Mouse (Mus musculus): ENCODE results near the gene Acat2. TPM values are rescaled to one million over a fixed set of nuclear protein-coding genes. Genes with fewer than 3 reads are reported as not detected.

Acat2 gene
- polyA plus RNA-seq, 1 experiment from 2014 or later, result 133 TPM

DNA sequence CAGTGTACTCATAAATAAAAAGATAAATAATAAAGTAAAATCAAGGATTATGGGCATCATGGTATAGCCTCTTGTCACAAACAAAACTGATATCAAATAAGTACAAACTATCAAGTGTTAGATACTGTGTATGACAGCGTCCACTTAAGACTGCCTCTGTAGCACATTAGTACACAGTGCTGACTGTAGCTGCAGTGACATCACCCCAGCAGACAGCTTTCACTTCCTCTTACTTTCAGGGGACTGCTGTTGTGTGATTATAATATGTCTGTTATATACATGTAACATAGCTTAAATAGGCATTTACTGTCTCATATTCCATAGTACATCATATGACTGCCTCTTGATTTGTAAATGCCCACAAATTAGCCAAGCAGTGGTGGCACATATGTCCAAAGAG is 39.5 kb downstream of the Acat2 start:
- Histone ChIP-seq H3K4me3 (no peak overlapping the region), H3K27ac (no peak overlapping the region), H3K4me1 (peaks cover 7% of the 10 kb centered on the region; the same call in 1 of the 2 replicates), H3K4me2 (no peak overlapping the region), H3K27me3 (no peaks in the 10 kb centered on the region), H3K36me3 (peaks cover 66% of the 10 kb centered on the region), H3K9me3 (no peaks in the 10 kb centered on the region), H3K9ac (no peak overlapping the region)
- no peak for ATAC-seq (ENCODE audit: insufficient number of reproducible peaks, low FRiP score, low TSS enrichment, low read depth)
- 92% methylated on average over 1 of the region's 1 CpGs for WGBS

DNA sequence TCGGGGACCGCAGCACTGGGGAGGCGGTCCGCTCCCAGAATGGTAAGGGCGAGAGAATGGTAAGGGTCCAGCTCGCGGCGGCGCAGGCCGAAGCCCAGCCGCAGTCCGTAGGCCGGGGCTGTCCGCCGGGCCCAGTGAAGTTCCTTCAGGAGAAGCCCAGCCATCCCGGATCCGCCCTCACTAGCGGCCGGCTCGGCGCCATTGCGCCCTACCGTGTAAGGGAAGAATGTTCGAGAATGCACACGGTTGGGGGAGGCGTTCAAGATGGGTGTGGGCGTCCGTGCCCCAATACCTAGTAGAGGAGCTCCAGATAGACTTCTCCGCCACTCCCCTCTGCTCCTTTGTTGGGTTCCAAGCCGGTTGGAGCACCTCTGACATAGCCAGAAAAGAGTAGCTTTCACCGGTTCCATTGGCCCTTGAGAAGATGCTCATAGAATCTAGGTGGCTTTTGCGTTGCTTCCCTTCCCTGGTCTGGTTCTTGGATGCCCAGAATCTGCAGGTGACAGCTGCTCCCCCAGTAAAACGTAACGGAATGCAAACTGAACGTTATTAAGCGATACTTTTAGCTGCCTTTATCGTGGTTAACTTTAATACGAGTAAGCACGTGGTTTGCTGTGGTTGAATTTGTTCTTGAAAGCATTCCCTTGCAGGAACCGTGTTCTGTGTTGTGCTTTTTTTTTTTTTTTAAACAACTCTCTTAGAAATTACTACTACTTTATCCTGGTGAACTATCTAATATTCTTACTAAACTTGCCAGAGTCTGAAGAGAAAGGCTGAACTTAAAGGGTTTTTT is 43.8 kb downstream of the Acat2 start:
- peak overlapping the region; percentile 92 for H3K27ac ChIP-seq
- no peaks in the 10 kb centered on the region for H3K27me3 ChIP-seq
- peaks cover 14% of the 10 kb centered on the region; the same call in 1 of the 2 replicates for H3K4me1 ChIP-seq
- peak overlapping the region; percentile 98 for H3K9ac ChIP-seq
- peak; percentile 40 for ATAC-seq (ENCODE audit: insufficient number of reproducible peaks, low FRiP score, low TSS enrichment, low read depth)
- H3K36me3 ChIP-seq, result peaks cover 48% of the 10 kb centered on the region
- H3K4me2 ChIP-seq, result peak overlapping the region; percentile 56
- H3K4me3 ChIP-seq, result peak overlapping the region; percentile 88
- WGBS, result under 1% methylated on average over 40 of the region's 40 CpGs
- H3K9me3 ChIP-seq, result no peaks in the 10 kb centered on the region

DNA sequence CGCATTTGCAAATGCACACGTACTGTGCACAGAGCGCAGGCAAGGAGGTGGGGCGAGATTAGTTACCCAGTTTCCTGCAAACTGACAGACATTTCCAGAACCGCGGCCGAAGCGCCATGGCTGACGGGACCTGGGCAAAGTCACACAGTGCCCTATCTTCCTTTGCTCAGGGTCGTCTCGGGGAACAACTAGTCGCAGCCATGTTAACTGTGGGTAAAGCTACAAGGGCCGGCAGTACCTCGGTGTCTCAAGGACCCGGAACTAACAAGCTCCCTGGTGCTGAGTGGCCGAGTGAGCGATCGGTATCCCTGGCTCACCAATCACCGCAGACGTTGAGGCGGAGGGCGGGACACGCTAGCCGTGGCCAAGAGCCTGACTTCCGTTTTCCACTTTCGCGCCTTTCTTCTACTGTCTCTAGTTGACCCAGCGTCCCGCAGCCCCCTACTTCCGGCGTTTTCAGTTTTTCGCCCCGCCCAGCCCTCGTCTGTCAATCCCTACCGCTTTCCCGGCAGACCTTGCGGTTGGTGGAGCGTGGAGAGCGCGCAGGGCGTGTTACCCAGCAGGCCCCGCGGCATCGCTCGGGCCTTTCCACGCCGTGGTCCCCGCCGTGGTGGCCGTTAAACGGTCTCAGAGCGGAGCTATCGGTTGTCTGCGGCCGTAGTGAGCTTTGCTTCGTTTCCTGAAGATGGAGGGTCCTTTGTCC is 44.5 kb downstream of the Acat2 start, which contains the start of gene Mrpl18:
TSS of gene Mrpl18 (minus strand) at position 465 of the 703 bp plus-strand sequence.
- H3K4me3 ChIP-seq, result peak within 1 kb of the TSS; percentile 88
- peak within 1 kb of the TSS; percentile 79 for H3K4me2 ChIP-seq
- H3K27ac ChIP-seq, result peak within 1 kb of the TSS; percentile 92
- peaks cover 49% of the 10 kb centered on the region for H3K36me3 ChIP-seq
- peak; percentile 100 for ATAC-seq (ENCODE audit: insufficient number of reproducible peaks, low FRiP score, low TSS enrichment, low read depth)
- no peaks in the 10 kb centered on the region for H3K27me3 ChIP-seq
- under 1% methylated on average over 56 of the region's 56 CpGs for WGBS
- peaks cover 14% of the 10 kb centered on the region; the same call in 1 of the 2 replicates for H3K4me1 ChIP-seq
- H3K9ac ChIP-seq, result peak within 1 kb of the TSS; percentile 98
- no peaks in the 10 kb centered on the region for H3K9me3 ChIP-seq

DNA sequence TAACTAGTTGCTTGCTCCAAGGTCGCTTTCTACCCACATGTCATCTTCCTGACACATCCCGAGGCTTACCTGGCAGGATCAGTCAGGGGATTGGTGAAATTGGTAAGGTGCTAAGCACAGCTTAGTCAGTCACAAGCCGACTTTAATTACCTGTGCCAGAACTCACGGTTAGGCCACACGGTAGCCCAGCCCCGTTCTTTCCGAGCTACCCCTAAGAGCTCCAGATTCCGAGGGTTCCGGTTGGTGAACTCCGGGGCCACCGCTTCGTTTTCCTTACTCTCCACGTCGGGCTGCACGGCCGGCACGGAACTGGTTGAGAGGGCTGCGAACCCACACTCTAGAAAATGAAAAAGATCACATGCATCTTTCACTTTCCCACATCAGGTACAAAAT is 45.1 kb downstream of the Acat2 start, which contains the start of gene Tcp1:
TSS of gene Tcp1 (plus strand) at position 214 of the 393 bp plus-strand sequence.
- no peaks in the 10 kb centered on the region for H3K27me3 ChIP-seq
- H3K4me2 ChIP-seq, result peak within 1 kb of the TSS; percentile 79
- H3K4me1 ChIP-seq, result peaks cover 14% of the 10 kb centered on the region; the same call in 1 of the 2 replicates
- peak within 1 kb of the TSS; percentile 88 for H3K4me3 ChIP-seq
- H3K36me3 ChIP-seq, result peaks cover 49% of the 10 kb centered on the region
- H3K9me3 ChIP-seq, result no peaks in the 10 kb centered on the region
- peak within 1 kb of the TSS; percentile 92 for H3K27ac ChIP-seq
- no peak for ATAC-seq (ENCODE audit: insufficient number of reproducible peaks, low FRiP score, low TSS enrichment, low read depth)
- 1% methylated on average over 18 of the region's 18 CpGs for WGBS
- peak within 1 kb of the TSS; percentile 98 for H3K9ac ChIP-seq

DNA sequence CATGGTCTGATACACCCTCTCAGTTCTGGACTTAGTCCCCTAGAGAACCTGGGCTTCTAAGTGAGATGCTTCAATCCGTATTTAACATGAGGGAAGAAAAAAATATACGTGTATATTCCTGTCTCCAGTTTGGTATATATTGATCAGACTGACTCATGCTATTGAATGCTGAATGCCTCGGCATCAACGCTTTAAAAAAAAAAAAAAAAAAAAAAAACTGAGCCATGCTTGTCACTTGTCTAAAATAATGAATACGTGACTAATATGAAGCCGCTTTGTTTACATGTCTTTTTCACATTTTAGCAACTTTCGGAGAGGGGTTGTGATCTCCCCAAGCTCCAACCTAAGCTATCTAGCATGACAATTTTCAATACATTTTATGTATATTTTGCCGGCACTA is 50.2 kb downstream of the Acat2 start:
- H3K4me2 ChIP-seq, result no peak overlapping the region
- WGBS, result 88% methylated on average over 8 of the region's 8 CpGs
- H3K9me3 ChIP-seq, result no peaks in the 10 kb centered on the region
- H3K4me1 ChIP-seq, result peaks cover 7% of the 10 kb centered on the region; the same call in 1 of the 2 replicates
- ATAC-seq (ENCODE audit: insufficient number of reproducible peaks, low FRiP score, low TSS enrichment, low read depth), result no peak
- no peak overlapping the region for H3K27ac ChIP-seq
- peaks cover 38% of the 10 kb centered on the region for H3K36me3 ChIP-seq
- no peak overlapping the region for H3K9ac ChIP-seq
- no peaks in the 10 kb centered on the region for H3K27me3 ChIP-seq
- H3K4me3 ChIP-seq, result no peak overlapping the region

DNA sequence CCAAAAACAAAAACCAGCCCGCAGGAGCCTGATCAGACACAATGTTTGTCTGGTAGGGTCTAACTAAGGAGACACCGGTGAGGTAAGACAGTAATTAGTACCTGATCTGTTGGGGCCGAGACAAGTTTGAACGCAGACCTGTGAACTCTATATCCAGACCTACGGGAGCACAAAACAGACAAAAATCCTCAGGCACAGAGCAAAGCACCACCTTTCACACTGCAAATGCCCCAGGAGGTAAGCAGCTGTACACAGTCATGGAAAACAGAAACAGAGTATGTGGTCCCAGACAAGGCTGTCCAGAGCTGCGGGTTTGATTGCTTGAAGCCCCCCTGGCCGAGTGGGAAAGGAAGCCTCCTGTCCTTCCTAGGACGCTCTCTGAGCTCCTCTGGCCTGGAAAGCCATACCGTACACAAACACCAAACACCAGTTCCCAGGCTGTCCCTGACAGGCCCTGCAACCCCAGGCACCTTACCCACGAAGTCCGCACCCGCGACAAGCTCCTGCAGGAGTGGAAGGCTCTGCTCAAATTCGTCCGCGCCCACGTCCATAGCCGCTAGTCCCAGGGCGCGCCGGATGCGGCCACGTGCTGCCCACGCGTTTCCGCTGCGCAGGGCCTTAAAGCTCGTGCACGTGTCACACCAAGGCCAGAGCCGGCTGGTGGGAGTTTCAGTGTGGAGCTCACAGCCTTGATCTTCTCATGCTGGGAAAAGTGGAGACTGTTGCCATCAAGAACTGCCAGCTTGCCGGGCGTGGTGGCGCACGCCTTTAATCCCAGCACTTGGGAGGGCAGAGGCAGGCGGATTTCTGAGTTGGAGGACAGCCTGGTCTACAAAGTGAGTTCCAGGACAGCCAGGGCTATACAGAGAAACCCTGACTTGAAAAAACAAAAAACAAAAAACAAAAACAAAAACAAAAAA is 50.9 kb downstream of the Acat2 start, which contains the start of gene Pnldc1:
TSS of gene Pnldc1 (minus strand) at position 870 of the 920 bp plus-strand sequence.
- ATAC-seq (ENCODE audit: insufficient number of reproducible peaks, low FRiP score, low TSS enrichment, low read depth), result no peak
- H3K4me1 ChIP-seq, result no peaks in the 10 kb centered on the region
- no peak within 1 kb of the TSS for H3K9ac ChIP-seq
- H3K27ac ChIP-seq, result no peak within 1 kb of the TSS
- H3K27me3 ChIP-seq, result no peaks in the 10 kb centered on the region
- H3K4me2 ChIP-seq, result no peak within 1 kb of the TSS
- no peaks in the 10 kb centered on the region for H3K9me3 ChIP-seq
- peaks cover 44% of the 10 kb centered on the region for H3K36me3 ChIP-seq
- 81% methylated on average over 35 of the region's 35 CpGs for WGBS
- H3K4me3 ChIP-seq, result no peak within 1 kb of the TSS

DNA sequence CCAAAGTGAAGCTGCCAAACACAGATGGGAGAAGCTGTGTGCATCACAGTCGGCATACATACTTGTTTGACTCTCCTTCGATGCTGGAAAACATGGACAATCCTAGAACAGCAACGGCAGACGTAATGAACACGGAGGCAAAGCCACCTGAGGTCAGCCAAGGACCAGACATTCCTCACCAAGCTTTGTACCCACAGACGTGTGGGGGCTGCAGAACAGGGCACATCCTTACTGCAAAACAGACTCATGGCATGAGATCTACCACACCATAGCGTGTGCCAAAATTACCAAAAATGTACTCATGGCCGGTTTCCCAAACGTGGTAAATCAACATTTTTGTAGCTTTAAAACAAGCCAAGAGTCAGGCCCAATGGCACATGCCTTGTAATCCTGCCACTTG is 54.1 kb downstream of the Acat2 start:
- WGBS, result 83% methylated on average over 9 of the region's 9 CpGs
- Histone ChIP-seq H3K27ac (0 out of 2 replicates have a peak overlapping the region, but pooled peaks have one; percentile 33), H3K4me3 (no peak overlapping the region), H3K4me2 (no peak overlapping the region), H3K36me3 (peaks cover 24% of the 10 kb centered on the region), H3K9me3 (no peaks in the 10 kb centered on the region), H3K27me3 (no peaks in the 10 kb centered on the region), H3K9ac (no peak overlapping the region), H3K4me1 (peaks cover 15% of the 10 kb centered on the region)
- ATAC-seq (ENCODE audit: insufficient number of reproducible peaks, low FRiP score, low TSS enrichment, low read depth), result no peak

DNA sequence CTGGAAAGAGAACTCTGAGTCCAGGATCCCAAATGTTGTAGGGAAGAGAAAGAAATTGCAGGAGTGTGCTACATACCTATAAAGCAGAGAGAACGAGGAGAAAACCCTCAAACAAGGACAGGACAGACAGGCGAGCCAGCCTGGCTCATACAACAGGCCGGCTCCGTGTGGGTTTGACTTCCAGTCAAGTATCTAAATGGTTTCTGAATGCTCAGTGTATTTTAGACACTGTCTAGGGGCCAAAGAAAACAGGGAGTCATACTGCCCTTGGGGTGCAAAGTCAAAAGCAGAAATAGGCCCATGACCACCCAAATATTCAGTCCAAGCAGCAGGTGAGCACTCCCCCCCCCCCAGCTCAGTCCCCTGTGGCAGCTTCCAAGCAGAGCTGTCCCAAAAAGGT is 54.7 kb downstream of the Acat2 start:
- Histone ChIP-seq H3K9ac (no peak overlapping the region), H3K36me3 (peaks cover 20% of the 10 kb centered on the region), H3K9me3 (no peaks in the 10 kb centered on the region), H3K27ac (peak overlapping the region; percentile 33), H3K4me2 (no peak overlapping the region), H3K4me3 (no peak overlapping the region), H3K4me1 (peaks cover 15% of the 10 kb centered on the region), H3K27me3 (no peaks in the 10 kb centered on the region)
- WGBS, result 77% methylated on average over 4 of the region's 4 CpGs
- ATAC-seq (ENCODE audit: insufficient number of reproducible peaks, low FRiP score, low TSS enrichment, low read depth), result no peak

DNA sequence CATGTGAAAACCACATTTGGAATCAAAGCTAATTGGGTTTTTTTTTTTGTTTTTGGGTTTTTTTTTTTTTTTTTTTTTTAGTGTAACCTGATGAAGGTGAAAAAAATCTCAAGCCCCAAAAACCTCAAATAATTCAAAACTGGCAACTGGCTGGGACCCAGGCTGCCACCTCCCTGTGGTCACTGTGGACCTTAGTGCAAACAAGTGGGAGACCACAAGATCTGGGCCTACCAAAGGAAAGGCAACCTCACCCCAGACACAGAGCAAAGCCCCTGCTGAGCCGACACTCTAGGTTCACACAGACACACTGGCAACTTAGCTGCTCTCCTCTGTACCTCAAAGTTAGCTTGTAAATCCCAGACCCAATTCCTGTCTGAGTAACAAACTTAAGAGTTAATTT is 56.2 kb downstream of the Acat2 start:
- Histone ChIP-seq H3K9me3 (no peaks in the 10 kb centered on the region), H3K36me3 (peaks cover 14% of the 10 kb centered on the region; the same call in 1 of the 2 replicates), H3K4me3 (no peak overlapping the region), H3K27ac (peak overlapping the region; percentile 83; the same call in 1 of the 2 replicates), H3K27me3 (no peaks in the 10 kb centered on the region), H3K4me1 (peaks cover 15% of the 10 kb centered on the region), H3K4me2 (no peak overlapping the region), H3K9ac (no peak overlapping the region)
- WGBS, result 59% methylated on average over 1 of the region's 1 CpGs
- no peak for ATAC-seq (ENCODE audit: insufficient number of reproducible peaks, low FRiP score, low TSS enrichment, low read depth)

DNA sequence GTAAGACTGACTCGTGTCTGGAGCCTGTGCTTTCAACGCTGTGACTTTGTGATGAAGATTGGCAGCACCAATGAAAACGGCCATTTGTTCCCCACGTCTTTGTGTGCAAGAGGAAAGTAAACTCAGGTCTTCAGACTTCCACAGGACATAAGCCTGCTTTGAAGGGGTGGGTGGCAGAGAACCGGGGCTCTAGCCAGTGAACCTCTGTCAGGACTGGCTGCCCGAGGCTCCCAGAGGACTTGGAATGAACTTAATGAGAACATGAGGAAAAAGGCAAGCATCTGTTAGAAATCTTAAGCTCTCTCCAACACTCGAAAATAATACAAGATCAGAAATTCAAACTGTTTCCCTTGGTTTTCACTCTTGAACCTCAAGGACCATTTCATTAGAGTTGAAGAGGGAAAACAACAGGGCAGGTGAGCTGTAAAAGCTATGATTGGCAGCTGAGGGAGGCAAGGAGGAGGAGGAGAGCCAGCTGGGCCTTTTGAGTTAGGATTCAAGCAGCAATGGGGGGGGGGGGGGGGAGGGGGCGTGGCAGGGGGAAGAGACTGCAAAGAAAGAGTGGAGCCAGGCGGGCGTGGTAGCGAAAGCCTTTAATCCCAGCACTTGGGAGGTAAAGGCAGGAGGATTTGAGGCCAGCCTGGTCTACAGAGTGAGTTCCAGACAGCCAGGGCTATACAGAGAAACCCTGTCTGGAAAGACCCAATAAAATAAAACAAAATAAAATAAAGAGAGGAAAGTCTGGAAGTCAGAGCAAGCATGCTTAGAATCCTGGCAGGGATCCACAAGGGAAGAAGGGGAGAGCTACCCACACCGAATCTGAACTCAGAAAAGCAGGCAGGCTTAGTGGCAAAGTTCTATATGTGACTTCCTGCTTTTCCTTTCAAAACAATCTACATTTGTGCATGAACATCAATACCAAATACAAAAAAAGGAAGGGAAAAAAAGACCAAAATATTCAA is 56.9 kb downstream of the Acat2 start:
- ATAC-seq (ENCODE audit: insufficient number of reproducible peaks, low FRiP score, low TSS enrichment, low read depth), result peak; percentile 49; the same call in 1 of the 2 replicates
- Histone ChIP-seq H3K9ac (no peak overlapping the region), H3K4me3 (no peak overlapping the region), H3K4me2 (no peak overlapping the region), H3K36me3 (peaks cover 17% of the 10 kb centered on the region; the same call in 1 of the 2 replicates), H3K9me3 (no peaks in the 10 kb centered on the region), H3K27me3 (no peaks in the 10 kb centered on the region), H3K4me1 (peaks cover 15% of the 10 kb centered on the region), H3K27ac (peak overlapping the region; percentile 83)
- 24% methylated on average over 11 of the region's 12 CpGs for WGBS
